Mouse (Mus musculus) liver, adult (tissue): ENCODE results near the gene Cracr2b.

Experiments
- GATA4 ChIP-seq: IDR thresholded peaks from 2 replicates; pipeline ENCODE4 v1.6.1; 2014; ENCODE audit warnings: mild to moderate bottlenecking, low read length; ENCODE audit not compliant: insufficient replicate concordance

Gene Cracr2b

DNA sequence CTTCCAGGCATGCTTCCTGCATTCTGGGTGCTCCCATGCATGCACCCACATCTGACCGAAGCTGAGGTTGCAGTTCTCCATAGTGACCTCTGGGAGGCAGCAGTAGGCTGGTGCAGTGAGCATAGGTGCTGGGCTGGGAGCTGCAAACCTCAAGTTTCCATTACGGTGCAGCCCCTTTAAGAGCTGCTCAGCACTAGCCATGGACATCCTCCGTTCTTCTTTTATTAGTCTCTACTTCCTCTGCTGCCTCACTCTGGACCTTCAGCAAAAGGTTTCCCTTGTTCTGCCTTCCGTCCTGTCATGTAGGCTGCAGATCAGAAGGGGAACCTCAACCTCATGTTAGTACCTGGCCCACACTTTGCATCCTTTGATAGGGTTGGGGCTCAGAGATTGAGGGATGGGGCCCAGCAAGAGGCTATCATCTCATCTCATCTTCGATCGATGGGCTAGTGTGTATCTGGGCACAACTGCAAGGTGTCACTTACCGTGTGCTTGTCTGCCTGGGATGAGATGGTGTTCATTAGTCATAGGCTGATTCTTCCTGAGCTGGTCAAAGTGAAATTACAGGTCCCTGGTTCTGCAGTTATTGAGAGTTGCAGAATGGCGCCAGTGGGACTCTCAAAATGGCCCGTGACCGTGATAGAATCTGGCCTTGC is 20.1 kb downstream of the Cracr2b start:
- TF ChIP-seq GATA4 = no peak

DNA sequence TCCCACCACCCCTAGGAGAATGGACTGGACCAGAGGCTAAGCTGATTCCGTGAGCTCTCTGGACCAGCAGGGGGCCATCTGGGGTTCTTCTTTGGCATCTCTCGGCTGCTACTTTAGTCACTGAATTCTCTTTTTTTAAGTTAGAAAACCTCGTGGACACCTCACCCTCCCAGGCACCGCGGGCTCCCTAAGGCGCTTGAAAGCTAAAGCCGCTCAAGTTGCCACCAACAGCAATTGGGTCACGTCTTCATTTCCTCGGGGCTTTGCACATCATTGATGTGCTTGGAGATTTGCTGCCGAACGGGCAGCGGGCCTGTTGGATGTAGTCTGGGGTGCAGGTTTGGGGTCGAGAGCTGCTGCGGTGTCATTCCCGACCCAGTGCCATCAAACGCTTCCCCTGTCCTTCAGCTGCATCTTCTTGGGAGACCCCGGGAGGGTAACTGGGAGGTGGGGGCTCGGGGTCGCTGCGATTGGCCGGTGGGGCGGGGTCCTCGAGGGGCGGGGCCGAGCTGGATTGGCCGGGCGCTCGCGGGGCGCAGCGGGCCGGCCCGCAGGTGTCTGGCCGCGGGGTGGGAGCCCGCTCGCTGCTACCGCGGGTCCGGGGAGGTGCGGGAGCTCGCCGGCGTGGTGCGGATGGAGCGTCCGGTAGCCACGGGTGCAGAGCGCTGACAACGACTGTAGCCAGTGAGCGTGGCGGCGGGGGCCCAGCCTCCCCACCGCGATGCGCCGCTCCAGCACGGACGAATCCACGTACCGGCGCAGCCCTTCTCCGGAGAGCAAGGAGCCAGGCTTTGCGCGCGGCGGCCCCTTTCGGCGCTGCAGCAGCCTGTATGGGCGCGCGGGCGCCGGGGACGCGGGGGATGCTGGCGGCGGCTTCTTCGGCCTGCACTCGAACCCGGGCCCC is 20.9 kb downstream of the Cracr2b start:
- no peak for TF ChIP-seq GATA4

GRCm38 (mm10) chr7:141482531-141483024 is 21.7 kb downstream of the Cracr2b start:
- no peak for TF ChIP-seq GATA4

DNA sequence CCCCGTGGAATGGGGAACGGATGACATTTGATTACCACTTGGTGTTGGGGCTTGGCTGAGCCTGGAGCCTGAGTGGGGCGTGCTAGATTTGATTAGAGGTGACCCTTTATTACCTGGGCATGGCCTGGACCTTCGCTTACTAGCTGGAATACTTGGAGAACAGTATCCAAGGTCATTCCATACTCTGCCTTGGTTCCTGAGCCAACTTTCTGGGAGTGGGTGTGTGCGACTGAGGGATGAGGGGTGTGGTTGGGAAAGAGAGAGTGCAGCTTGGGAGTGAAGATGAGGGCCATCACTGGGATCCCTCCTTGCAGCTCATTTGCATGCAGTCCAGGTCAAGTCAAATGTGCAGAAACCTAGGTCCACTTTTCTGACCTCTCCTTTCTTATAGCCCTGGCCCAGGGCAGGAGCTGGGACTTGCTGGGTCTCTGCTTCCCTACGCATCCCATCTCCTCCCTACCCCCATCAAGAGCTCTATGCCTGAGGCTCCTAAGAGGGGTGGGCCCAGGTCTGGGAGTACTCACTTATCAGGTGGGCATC is 22.3 kb downstream of the Cracr2b start:
- no peak for TF ChIP-seq GATA4

DNA sequence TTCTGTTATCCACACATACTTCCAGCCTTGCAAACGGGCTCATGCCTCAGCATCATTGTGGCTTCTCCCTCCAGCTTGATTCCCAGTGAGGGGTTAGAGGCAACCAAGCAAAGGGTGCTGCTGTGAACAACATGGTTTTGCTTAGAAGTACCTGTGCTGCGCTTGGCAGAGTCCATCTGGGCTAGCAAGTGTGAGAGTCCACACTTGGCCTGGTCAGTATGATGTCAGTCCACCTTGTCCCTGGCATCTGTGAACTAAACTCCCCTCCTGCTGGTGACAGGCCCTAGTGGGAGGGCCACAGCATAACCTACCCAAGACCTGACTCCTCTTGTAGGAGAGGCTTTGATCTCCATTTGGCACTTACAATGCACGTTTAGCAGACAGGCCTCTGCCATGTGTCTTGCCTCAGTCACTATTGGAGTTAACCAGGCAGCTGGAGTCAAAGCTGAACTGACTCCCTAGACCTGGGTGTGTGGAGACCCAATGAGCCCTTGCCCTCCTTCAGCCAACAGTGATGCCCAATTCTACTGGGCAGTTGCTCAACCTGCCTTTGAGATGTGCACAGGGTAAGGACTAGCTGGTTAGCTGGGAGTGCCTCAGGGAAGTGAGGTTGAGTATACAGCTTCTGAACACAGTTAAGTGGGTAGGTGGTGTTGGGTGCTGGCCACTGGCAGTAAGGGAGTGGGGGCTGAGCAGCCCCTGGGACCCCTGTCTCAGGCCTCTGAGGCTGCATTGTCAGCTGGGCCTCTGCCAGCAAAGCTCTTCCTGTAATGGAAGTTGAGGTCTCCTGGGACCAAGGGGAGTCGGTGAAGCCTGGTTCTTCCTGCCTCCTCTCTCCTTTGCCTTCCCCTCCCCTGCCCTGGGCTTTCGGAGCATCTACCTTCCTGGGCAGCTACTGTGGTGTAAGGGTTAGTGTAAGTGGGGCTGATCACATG is 23.6 kb downstream of the Cracr2b start:
- no peak for TF ChIP-seq GATA4

DNA sequence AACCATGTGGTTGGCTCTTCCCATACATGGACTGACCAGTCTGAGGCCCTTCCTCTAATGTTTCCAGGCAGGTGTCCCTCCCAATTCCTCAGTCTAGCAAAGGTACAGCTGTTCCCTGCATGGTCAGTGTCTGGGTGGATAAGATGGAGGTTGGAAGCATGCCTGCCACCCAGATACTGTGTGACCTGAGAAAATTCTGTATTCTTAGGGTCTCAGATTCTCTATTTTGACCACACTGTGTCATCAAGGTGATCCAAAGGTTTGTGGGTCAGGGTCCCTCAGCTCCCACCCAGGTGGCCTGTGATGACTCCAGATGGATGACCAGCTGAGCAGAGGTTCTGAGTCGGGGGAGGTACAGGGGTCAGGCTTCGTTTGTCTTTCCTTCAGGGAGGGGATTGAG is 24.3 kb downstream of the Cracr2b start:
- no peak for TF ChIP-seq GATA4

DNA sequence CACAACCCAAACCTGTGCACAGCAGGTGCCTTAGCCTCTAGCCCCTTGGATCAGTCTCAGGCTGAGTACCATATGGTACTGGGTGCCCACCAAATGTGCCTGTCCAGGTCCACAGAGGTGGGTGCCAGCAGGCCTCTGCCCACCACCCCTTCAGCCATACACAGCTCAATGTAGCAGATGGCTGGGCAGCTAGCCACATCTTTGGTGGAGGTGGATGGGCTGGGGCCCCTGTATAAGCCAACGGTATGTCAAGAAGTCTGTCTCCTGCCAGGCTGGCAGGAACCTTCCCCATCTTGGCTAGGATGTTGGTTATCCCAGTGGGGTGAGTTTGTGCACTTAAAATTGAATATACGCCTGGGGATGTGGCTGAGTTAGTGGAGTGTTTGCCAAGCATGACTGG is 24.7 kb downstream of the Cracr2b start:
- TF ChIP-seq GATA4 = no peak

GRCm38 (mm10) chr7:141486239-141486638 is 25.3 kb downstream of the Cracr2b start:
- TF ChIP-seq GATA4 = no peak

GRCm38 (mm10) chr7:141487141-141487540 is 26.2 kb downstream of the Cracr2b start:
- TF ChIP-seq GATA4 = no peak

GRCm38 (mm10) chr7:141491151-141491550 is 30.3 kb downstream of the Cracr2b start:
- no peak for TF ChIP-seq GATA4

DNA sequence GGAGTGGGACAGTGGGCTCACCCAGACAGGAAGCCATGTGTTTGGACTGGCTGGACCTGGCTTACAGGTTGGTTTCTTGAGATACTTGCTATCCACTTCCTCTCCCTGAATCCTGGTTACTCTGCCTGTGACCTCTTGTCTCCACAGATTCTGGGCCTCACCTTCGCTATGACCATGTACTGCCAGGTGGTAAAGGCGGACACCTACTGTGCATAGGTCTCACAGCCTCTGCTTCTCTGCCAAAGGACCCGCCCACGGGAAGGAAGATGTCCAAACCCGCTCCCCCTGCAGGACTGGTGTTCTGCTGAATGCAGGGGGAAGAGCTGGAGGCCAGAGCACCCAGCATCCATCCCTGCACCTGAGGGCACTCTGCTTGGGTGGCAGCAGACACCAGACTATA is 31.8 kb downstream of the Cracr2b start:
- TF ChIP-seq GATA4 = no peak

DNA sequence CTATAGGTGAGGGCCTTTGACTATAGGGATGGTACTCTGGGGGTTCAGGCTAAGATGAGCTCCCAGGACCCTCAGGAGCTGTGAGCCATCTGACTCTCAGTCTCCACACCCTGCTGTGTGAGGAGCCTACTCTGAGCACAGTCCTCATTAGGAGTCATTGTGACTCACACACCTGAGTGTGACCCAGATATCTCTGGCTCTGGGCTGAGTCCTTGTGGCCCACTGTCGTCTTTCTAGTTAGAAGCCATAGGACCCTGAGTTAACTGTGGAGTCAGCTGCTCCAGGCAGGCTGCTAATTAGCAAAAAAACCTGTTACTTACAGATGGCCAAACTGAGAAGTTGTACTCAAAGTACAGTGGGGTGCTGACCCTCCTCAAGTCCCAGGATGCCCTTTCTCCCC is 32.8 kb downstream of the Cracr2b start:
- no peak for TF ChIP-seq GATA4

GRCm38 (mm10) chr7:141495379-141495778 is 34.5 kb downstream of the Cracr2b start:
- TF ChIP-seq GATA4 = no peak

- TF ChIP-seq GATA4 = no peak
Measured at GRCm38 (mm10) chr7:141495940-141496339, 35.0 kb downstream of the Cracr2b start.

- no peak for TF ChIP-seq GATA4
Measured at GRCm38 (mm10) chr7:141497600-141497999, 36.7 kb downstream of the Cracr2b start.
